Mouse (Mus musculus) kidney, embryonic 15.5 days (tissue): ENCODE measurements around the gene Ebf4. TPM values are rescaled to one million over a fixed set of nuclear protein-coding genes. Genes with fewer than 3 reads are reported as not detected.

ENCODE experiments used
- ATAC-seq: fragments of 200-750 bp; cut with Nextera tagmentation; replicated peaks from 2 replicates; pipeline ENCODE4 v1.8.0; 2017; ENCODE audit warnings: moderate TSS enrichment; ENCODE audit not compliant: low FRiP score
- H3K27ac ChIP-seq: fragments of 300-500 bp; sonication (generic); 2 replicates; pipeline ENCODE4 v1.5.1; 2015; ENCODE audit warnings: mild to moderate bottlenecking, inconsistent platforms
- H3K27me3 ChIP-seq: fragments of 300-500 bp; sonication (generic); 2 replicates; pipeline ENCODE4 v1.6.1; 2015; ENCODE audit warnings: inconsistent platforms
- H3K36me3 ChIP-seq: fragments of 300-500 bp; sonication (generic); 2 replicates; pipeline ENCODE4 v1.6.1; 2015; ENCODE audit warnings: inconsistent platforms
- H3K4me1 ChIP-seq: fragments of 300-500 bp; sonication (generic); 2 replicates; pipeline ENCODE4 v1.6.1; 2015; ENCODE audit warnings: inconsistent platforms
- H3K4me2 ChIP-seq: fragments of 300-500 bp; sonication (generic); 2 replicates; pipeline ENCODE4 v1.6.1; 2015; ENCODE audit warnings: moderate library complexity, mild to moderate bottlenecking, inconsistent platforms
- H3K4me3 ChIP-seq: fragments of 300-500 bp; sonication (generic); replicated peaks from 2 replicates; pipeline ENCODE4 v1.5.1; 2015; ENCODE audit warnings: mild to moderate bottlenecking, inconsistent platforms
- H3K9ac ChIP-seq: fragments of 300-500 bp; sonication (generic); 2 replicates; pipeline ENCODE4 v1.6.1; 2015; ENCODE audit warnings: mild to moderate bottlenecking, inconsistent platforms
- H3K9me3 ChIP-seq: fragments of 300-500 bp; sonication (generic); replicated peaks from 2 replicates; pipeline ENCODE4 v1.6.1; 2016; ENCODE audit warnings: inconsistent platforms
- WGBS: fragments of 180-500 bp; shearing (Covaris S2); methylation state at CpG from one replicate; pipeline ENCODE4 v1.1.7; 2015; ENCODE audit warnings: mixed read lengths; 5-methylcytosine and 5-hydroxymethylcytosine counted together
- polyA plus RNA-seq: library from polyadenylated mRNA; unstranded; fragments of >200 nt; fragmentation: Nextera tagmentation; extraction: Ambion mirVana; gene quantifications from 2 replicates; pipeline ENCODE4 v1.2.1, GENCODE M21; 2015

Ebf4 gene
- polyA plus RNA-seq, 1 experiment from 2014 or later: 2.8 TPM

DNA sequence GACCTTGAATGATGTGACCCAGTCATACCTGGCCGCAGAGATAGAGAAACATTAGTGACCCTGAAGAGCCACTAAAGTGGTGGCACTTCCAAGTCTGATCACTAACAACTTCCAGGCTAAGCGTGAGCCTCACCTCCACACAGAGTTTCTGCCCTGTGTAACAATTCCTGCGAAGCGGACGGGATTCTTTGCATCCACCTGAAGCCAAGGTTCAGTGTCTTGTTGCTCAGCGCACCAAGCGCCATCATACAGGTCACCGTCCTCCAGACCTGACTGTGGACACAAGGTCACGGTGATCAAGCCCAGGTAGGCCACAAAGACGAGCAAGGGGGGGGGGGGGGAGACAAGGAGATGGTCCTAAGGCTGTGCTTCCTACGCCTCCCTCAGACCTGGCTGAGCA lies 100.7 kb downstream of the Ebf4 start:
- no peak overlapping the region for H3K9ac ChIP-seq
- peaks cover 4% of the 10 kb centered on the region for H3K27me3 ChIP-seq
- no peaks in the 10 kb centered on the region for H3K9me3 ChIP-seq
- no peak overlapping the region for H3K4me3 ChIP-seq
- H3K27ac ChIP-seq: no peak overlapping the region
- peaks cover 37% of the 10 kb centered on the region for H3K36me3 ChIP-seq
- ATAC-seq: no peak
- 88% methylated on average over 11 of the region's 11 CpGs for WGBS
- H3K4me1 ChIP-seq: peaks cover 27% of the 10 kb centered on the region
- 0 out of 2 replicates have a peak overlapping the region, but pooled peaks have one; percentile 93 for H3K4me2 ChIP-seq

DNA sequence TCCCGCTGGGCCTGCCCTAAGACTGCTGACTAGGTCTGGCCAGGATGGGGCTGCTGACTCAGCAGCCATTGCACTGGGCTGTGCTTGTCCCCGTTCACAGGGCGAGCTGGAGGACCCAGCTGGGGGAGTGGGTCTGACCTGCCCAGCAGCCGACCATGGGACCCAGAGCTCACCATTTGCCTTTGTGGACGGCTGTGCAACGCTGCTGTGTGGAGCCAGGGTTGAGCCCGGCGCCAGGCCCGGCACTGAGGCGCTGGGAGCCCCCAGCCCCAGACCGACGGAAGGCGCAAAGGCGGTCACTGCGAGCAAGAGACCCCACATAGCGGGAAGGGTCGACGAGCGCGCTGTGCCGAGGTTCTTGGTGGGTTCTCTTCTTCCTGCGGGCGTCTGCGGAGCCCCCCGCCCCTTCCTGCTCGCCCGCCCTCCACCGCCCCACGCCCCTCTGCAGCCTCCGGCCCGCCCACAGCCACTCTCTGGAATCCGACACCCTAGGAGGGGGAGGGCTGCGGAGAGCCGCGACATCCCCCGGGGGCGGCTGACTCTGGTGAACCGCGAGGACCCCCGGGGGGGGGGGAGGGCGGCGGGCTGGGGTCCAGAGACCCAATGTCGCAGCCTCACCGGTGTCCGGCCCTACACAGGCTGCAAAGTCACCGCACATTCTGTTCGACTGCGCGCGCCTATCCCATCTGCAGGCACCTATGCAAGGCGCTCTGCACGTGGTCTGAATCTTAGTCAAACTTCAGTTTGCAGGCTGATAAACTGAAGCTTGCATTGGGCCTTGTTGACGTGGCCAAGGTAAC lies 102.4 kb downstream of the Ebf4 start, which contains the start of gene Cpxm1:
TSS of gene Cpxm1 (minus strand) at position 389 of the 800 bp plus-strand sequence.
- peaks cover 4% of the 10 kb centered on the region for H3K27me3 ChIP-seq
- H3K4me1 ChIP-seq: peaks cover 26% of the 10 kb centered on the region
- no peaks in the 10 kb centered on the region for H3K9me3 ChIP-seq
- peak within 1 kb of the TSS; percentile 71 for H3K4me3 ChIP-seq
- WGBS: under 1% methylated on average over 50 of the region's 53 CpGs
- H3K36me3 ChIP-seq: peaks cover 29% of the 10 kb centered on the region
- peak within 1 kb of the TSS; percentile 72 for H3K9ac ChIP-seq
- H3K4me2 ChIP-seq: peak within 1 kb of the TSS; percentile 93
- peak within 1 kb of the TSS; percentile 80 for H3K27ac ChIP-seq
- ATAC-seq: peak; percentile 90

DNA sequence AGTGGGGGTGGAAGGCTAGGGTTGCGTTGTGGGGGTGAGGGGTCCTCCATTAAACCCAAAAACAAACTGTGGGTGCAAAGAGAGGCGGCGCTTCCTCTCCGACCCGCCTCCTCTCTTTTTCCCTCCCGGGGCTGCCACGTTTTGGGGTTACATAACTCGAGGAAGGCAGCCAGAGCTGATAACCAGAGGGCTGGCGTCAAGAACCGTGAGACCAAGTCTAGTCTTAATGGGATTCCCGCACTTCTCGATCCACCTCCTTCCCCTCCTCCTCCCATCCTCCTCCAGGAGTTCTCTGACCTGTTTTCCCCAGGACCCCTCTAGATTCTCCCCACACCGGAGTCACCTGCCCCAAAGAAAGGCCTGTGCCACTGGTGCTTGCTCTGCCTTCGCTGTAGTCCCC lies 103.1 kb downstream of the Ebf4 start:
- WGBS: 17% methylated on average over 14 of the region's 14 CpGs
- Histone ChIP-seq H3K27ac (no peak overlapping the region), H3K4me3 (peak overlapping the region; percentile 71), H3K4me2 (peak overlapping the region; percentile 93), H3K9me3 (no peaks in the 10 kb centered on the region), H3K36me3 (peaks cover 22% of the 10 kb centered on the region), H3K9ac (peak overlapping the region; percentile 72; the same call in 1 of the 2 replicates), H3K27me3 (peaks cover 4% of the 10 kb centered on the region), H3K4me1 (peaks cover 26% of the 10 kb centered on the region)
- ATAC-seq: no peak

DNA sequence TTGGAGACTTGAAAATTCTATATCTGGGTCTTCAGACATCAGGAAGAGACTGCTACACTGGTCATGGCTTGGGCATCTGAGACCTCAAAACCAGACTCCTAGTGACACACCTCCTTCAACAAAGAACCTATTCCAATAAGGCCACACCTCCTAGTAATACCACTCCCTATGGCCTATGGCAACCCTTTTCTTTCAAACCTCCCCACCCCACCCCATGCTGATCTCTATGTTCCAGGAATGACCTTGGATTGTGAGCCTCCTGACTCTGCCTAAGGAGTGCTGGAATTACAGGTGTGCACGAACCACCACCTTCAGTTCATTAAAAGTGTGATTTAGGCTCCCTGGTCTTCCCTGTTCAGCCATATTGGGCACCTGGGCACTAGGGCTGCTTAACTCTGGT lies 105.1 kb downstream of the Ebf4 start:
- H3K4me3 ChIP-seq: no peak overlapping the region
- 78% methylated on average over 1 of the region's 1 CpGs for WGBS
- peaks cover 7% of the 10 kb centered on the region for H3K36me3 ChIP-seq

DNA sequence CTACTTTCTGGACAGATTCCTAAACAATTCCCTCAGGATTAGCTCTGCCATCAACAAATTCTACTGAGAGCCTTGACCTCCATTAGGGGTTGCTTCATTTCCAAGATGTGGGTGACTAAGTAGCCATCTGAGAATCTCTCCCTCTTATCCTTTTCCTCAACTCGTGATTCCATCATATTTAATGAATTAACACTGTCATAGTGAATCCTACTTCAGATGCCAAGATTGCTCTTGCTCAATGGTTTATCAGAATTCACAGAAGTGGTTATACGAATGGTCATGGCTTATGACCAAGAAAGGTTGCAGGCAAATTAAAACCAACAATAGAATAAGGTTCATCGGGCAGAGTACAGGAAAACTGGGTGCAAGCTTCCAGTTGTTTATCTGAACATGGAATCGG lies 106.9 kb downstream of the Ebf4 start:
- H3K27ac ChIP-seq: no peak overlapping the region
- 81% methylated on average over 4 of the region's 4 CpGs for WGBS
- no peaks in the 10 kb centered on the region for H3K9me3 ChIP-seq
- peaks cover 4% of the 10 kb centered on the region for H3K27me3 ChIP-seq
- no peak overlapping the region for H3K4me2 ChIP-seq
- ATAC-seq: no peak
- H3K4me1 ChIP-seq: peaks cover 23% of the 10 kb centered on the region
- H3K36me3 ChIP-seq: no peaks in the 10 kb centered on the region
- no peak overlapping the region for H3K4me3 ChIP-seq
- no peak overlapping the region for H3K9ac ChIP-seq

More for the DNA sequence above, 105.1 kb downstream of the Ebf4 start:
- H3K27me3 ChIP-seq: peaks cover 4% of the 10 kb centered on the region
- H3K9me3 ChIP-seq: no peaks in the 10 kb centered on the region
- ATAC-seq: no peak
- H3K9ac ChIP-seq: no peak overlapping the region
- H3K4me2 ChIP-seq: no peak overlapping the region
- H3K27ac ChIP-seq: no peak overlapping the region
- H3K4me1 ChIP-seq: peaks cover 26% of the 10 kb centered on the region

DNA sequence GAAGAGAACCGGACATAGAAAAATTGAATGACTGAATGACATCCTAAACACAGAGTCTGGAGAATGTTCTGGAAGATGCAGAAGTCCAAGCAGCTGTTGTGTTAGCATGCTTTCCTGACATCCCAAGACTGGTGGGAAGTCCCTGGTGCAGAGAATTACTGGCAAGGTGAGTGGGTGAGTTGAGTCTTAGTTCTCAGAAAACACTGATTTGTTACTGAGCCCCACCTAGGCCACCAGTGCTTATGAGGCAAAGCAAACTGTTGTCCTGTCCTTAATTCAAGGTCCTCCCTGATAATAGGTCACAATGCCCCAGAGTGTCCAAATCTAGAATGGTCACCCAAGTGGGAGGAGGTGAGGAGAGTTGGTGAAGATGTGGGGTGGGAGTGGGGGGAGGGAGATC lies 110.0 kb downstream of the Ebf4 start, which contains the start of the genes Gm28372 and 1700020A23Rik:
TSS of gene Gm28372 (plus strand) at position 301 of the 400 bp plus-strand sequence.
TSS of gene 1700020A23Rik (plus strand) at position 321 of the 400 bp plus-strand sequence.
- ATAC-seq: no peak
- WGBS: 91% methylated on average over 1 of the region's 1 CpGs
- no peak within 1 kb of the TSS for H3K4me2 ChIP-seq
- peaks cover 20% of the 10 kb centered on the region for H3K4me1 ChIP-seq
- H3K9me3 ChIP-seq: no peaks in the 10 kb centered on the region
- H3K27me3 ChIP-seq: no peaks in the 10 kb centered on the region
- H3K9ac ChIP-seq: no peak within 1 kb of the TSS
- no peak within 1 kb of the TSS for H3K4me3 ChIP-seq
- H3K27ac ChIP-seq: no peak within 1 kb of the TSS
- no peaks in the 10 kb centered on the region for H3K36me3 ChIP-seq

DNA sequence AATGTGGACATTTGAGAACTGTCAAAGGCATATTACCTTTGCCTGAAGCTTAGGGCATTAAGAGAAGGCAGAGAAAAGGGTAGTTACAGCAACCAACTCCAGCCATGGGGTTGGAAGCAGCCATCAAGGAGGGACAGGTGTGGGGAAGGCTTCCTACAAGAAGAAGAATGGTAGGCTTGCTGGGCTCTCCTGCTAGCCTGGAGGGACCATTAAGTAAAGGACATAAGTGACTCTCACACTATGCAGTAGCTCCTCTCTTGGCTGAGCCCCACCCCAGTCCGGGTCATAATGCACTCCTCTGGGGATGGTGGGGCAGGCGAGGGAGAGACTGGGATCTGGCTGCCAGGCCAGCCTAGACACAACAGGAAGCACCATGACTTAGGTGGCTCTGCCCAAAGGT lies 111.2 kb downstream of the Ebf4 start, which contains the start of gene Tmem239:
TSS of gene Tmem239 (plus strand) at position 301 of the 400 bp plus-strand sequence.
- no peaks in the 10 kb centered on the region for H3K36me3 ChIP-seq
- peaks cover 17% of the 10 kb centered on the region for H3K4me1 ChIP-seq
- no peak within 1 kb of the TSS for H3K4me3 ChIP-seq
- no peaks in the 10 kb centered on the region for H3K27me3 ChIP-seq
- WGBS: 78% methylated on average over 2 of the region's 2 CpGs
- H3K27ac ChIP-seq: no peak within 1 kb of the TSS
- no peak within 1 kb of the TSS for H3K4me2 ChIP-seq
- no peak within 1 kb of the TSS for H3K9ac ChIP-seq
- no peaks in the 10 kb centered on the region for H3K9me3 ChIP-seq
- ATAC-seq: no peak

DNA sequence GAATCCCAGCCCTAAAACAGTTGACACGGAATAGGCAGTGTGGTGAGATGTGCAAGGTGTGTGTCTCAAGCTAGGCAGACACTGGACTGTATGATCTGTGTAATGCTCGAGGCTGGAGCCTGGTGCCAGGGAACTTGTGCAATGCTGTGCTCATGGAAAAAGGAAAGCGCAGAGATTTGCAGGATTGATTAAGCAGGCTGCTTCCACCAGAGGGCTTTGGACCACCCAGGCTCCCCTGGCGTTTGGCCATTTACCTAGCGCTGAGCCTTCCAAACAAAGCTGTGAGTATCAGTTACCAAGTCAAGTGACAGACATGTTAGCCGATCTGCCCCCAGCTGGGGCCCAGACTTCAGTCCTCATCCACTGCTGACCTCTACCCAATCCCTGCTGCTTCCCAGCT lies 113.2 kb downstream of the Ebf4 start:
- Histone ChIP-seq H3K9me3 (no peaks in the 10 kb centered on the region), H3K27me3 (no peaks in the 10 kb centered on the region), H3K4me1 (peaks cover 22% of the 10 kb centered on the region), H3K4me3 (no peak overlapping the region), H3K36me3 (no peaks in the 10 kb centered on the region), H3K27ac (peak overlapping the region; percentile 1; the same call in 1 of the 2 replicates), H3K9ac (no peak overlapping the region), H3K4me2 (no peak overlapping the region)
- ATAC-seq: peak; percentile 61; the same call in 1 of the 2 replicates
- WGBS: 5% methylated on average over 6 of the region's 6 CpGs

DNA sequence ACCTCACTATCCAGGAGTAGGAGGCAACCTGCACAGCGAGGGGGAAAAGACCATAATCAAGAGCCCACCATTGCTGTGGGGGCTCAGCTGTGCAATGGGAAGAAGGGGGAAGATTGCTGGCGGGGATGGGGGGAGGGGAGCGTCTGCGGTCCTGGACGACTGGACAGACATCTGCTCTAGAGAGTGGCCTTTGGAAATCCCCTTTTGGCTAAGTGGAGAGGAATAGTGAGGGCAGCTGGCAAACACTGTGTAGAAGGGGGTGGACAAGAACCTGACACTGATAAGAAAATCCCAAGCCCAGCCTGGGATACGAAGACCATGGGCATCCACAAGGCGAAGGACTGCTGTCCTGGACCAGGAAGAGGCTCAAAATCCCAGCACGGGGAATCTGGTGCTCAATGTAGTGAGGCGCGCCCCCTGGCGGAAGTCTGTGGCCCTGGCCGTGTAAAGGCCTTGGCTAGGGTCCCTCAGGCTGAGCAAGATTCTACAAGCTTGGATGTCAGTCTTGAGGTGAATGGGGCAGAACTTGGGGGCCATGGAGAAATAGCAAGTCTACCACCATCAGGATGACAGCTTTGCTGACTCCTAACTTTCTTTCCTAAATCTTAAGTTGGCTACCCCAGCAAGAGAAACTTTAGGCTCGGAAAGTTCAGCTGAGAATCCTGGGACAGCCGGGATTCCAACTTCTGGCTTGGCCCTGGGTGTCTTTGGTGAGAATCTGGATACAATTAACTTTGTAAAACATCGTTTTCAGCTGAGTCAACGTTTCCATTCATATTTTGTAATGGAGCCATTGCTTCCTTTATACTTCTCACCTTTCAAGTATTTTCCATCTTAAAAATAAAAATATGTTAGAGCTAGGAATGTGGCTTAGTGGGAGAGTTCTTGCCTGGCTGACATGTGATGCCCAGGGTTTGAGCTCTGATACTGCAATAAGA lies 116.9 kb downstream of the Ebf4 start:
- Histone ChIP-seq H3K9ac (no peak overlapping the region), H3K27ac (no peak overlapping the region)
- peak; percentile 76 for ATAC-seq

DNA sequence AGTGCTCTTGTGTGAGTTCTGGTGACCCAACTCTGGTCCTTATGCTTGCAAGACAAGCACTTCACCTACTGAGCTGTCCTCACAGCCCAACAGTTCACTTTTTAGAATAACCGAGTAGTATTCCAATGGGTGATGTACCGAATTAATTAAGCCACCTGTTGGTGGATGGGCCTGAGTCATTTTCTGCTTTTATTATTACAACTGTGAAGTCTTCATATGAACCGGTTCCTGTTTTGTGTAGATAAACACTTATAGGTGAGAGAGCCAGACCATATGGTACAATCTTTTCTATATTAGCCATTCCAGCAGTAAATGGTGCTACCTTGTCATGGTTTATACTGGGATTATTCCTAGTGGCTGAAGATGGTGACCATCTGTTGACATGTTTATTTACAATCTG lies 117.8 kb downstream of the Ebf4 start:
- Histone ChIP-seq H3K27me3 (no peaks in the 10 kb centered on the region), H3K36me3 (no peaks in the 10 kb centered on the region), H3K4me2 (no peak overlapping the region), H3K27ac (no peak overlapping the region), H3K4me3 (no peak overlapping the region), H3K4me1 (peaks cover 14% of the 10 kb centered on the region), H3K9ac (no peak overlapping the region), H3K9me3 (no peaks in the 10 kb centered on the region)
- no peak for ATAC-seq
- 80% methylated on average over 3 of the region's 3 CpGs for WGBS

More for the DNA sequence above, 116.9 kb downstream of the Ebf4 start:
- Histone ChIP-seq H3K4me3 (no peak overlapping the region), H3K9me3 (no peaks in the 10 kb centered on the region), H3K4me1 (peaks cover 15% of the 10 kb centered on the region), H3K36me3 (no peaks in the 10 kb centered on the region), H3K4me2 (0 out of 2 replicates have a peak overlapping the region, but pooled peaks have one; percentile 13), H3K27me3 (no peaks in the 10 kb centered on the region)
- 38% methylated on average over 16 of the region's 16 CpGs for WGBS

DNA sequence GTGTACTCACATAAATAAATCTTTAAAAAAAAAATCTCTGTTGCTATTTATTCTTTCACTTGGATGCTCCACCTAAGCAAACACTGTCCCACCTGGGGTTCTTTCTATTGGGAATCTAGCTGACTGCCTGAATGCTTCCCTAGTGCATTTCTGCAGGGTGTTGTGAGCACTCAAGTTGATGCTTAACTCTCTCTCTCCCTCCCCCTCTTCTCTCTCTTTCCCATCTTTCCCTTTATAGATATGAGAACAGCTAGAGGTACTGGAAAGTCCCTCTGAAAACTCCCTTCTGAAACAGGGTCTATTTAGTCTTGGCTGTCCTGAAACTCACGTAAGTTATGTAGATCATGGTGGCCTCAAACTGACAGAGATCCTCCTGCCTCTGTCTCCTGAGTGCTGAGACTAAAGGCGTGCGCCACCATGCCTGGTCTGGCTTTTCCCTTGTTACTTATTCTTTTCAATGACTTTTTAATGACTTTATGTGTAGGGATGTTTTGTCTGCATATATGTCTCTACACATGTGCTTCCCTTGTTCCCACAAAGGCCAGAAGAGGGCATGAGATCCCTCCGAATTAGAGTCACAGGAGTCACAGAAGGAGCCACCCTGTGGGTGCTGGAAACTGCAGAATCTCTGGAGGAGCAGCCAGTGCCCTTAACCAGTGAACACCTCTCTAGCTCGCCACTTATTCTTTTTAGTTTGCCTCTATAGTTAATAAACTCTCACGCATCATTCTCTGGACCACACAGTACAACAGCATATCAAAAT lies 119.3 kb downstream of the Ebf4 start:
- 74% methylated on average over 6 of the region's 6 CpGs for WGBS
- Histone ChIP-seq H3K4me1 (peaks cover 5% of the 10 kb centered on the region), H3K9ac (no peak overlapping the region), H3K4me2 (no peak overlapping the region), H3K27me3 (no peaks in the 10 kb centered on the region), H3K9me3 (no peaks in the 10 kb centered on the region), H3K36me3 (peaks cover 12% of the 10 kb centered on the region), H3K27ac (no peak overlapping the region), H3K4me3 (no peak overlapping the region)
- no peak for ATAC-seq
